Mouse (Mus musculus) inflammation-experienced regulatory T-cells (primary cell): ENCODE measurements around the gene Fam198b. TPM values are rescaled to one million over a fixed set of nuclear protein-coding genes. Genes with fewer than 3 reads are reported as not detected.

Source experiments
- polyA plus RNA-seq, 2 experiments: library from polyadenylated mRNA; unstranded; fragments of 100-300 nt; shearing (Covaris generic); gene quantifications; one replicate each; pipeline ENCODE4 v1.2.1; 2017

Fam198b gene
- under 1 TPM; 0.17 to 0.48 TPM for polyA plus RNA-seq

DNA sequence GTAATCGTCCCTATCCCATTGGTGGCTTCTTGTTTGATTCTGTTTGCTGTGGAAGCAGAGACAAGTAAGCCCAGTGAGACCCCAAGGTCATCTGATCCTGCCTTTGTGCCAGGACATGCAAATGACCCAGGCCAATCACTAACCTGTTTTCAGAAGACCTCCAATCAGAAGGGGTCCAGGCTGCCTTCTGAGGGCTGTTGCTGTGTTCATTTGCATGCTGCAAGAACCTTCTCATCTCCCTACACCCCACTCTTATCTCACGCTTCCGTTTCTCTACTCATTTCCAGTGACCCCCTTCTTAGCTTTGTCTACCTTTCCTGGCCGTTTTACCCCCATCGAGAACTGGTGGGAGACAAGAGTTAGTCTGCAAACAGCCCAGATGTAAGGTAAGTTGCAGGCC, at the start of gene Fam198b:
Fam198b (plus strand) TSS at position 229 of the 400 bp plus-strand sequence.

DNA sequence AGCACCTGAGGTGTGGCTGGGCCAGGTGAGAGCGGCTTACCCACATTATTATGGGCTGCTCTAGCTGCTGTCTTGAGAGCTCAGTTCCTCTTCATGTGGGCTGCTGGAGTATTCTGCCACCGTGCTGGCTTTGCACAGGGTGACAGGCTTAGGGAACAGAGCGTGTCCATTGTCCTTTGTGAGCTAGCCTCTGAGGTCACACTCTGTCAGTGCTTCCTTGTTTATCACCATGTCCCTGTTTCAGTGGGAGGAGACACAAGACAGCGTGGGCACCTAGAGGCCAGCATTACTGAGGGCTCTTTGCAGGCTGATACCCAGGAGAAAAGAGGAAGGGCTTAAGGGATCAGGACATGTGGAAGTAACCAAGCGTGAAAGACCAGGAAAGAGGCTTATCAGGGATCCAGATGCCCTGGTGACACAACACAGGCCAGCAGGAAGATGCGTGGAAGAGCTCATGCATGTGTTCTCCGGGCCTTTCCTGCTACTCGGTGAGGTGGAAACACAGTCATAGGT, 31.6 kb upstream of the Fam198b start, which contains the start of gene Tmem144:
Tmem144 (minus strand) TSS at position 120 of the 513 bp plus-strand sequence.

Other genes with a start within 250 kb of the Fam198b start
- under 1 TPM; 0.31 to 0.41 TPM for gene Rxfp1, start 146.7 kb upstream of the Fam198b start, polyA plus RNA-seq
- gene Tmem144, start 31.8 kb upstream of the Fam198b start, polyA plus RNA-seq: 1 to 10 TPM in 1 of 2 experiments, under 1 TPM in 1; 0.33 to 2.3 TPM